Mouse (Mus musculus): Measurements from ENCODE around the gene Catsperz.
A peak's percentile ranks its signal among the peaks of the same experiment; 100 is the strongest.

Gene Catsperz

GRCm38 (mm10) chr19:6943709-6944108 is 18.5 kb upstream of the Catsperz start:
- DNase-seq, result no peak

- DNase-seq, result no peak
Measured at GRCm38 (mm10) chr19:6942764-6943163, 17.6 kb upstream of the Catsperz start.

DNA sequence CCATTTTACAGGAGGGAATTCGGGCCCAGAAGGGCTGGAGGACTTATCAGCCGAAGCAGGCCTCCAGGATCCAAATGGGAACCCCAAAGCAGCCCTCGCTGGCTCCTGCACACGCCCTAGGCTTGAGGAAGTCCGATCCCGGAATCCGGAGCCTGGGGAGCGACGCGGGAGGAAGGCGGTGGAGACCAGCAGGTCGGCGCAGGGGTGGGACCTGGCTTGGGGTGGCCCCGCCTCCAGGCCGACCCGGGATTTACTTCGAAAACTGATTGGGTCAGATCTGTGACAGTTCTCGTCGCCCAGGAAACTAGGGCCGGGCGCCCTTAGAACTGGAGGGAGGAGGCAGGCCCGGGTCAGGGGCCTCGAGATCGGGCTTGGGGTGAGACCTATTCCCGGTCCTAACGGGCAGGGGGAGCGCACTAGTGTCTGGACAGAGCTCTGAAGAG is 17.1 kb upstream of the Catsperz start, which contains the start of gene Gpr137:
TSS of gene Gpr137 (minus strand) at position 232 of the 443 bp plus-strand sequence.
- peak; percentile 98 for DNase-seq

DNA sequence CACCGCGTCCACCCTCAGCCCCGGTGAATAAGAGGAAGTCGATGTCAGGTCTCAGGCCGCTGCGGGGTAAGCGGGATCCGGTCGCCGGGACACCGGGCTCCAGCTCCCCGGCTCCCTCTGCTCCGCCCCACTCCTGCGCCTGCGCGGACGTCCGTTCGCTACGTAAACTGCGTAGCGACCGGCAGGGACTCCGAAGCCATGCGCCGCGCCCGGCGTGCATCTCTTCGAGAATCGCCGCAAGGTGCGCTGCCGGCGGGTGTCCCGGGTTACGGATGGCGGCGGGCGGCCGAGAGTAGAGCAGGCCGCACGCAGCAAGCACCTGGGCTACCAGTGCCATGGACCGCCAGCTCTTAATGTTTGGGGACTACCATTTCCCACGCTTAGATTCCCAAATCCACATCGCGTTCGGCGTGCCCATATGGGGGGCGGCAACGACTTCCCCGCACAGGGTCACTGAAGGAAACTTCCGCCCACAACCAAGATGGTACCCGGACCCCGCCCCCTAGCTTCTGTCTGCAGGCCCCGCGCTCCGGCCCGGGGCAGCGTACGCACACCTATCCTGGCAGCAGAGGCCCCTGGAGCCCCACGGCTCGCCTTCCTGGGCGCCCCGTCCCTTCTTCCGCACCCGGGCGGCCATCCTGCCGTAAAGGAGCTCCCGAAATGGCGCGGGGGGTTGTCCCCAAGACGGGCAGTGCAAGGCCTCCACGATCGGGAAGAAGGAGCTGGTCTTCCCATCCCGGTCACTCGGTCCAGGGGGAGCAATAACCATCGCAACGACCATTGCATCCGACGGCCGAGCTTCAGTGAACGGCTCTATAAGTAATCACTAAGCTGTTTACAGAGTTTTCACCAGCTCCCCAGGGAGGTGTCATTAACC is 16.4 kb upstream of the Catsperz start, which contains the start of gene Bad:
TSS of gene Bad (plus strand) at position 490 of the 877 bp plus-strand sequence.
- DNase-seq, result peak; percentile 94

DNA sequence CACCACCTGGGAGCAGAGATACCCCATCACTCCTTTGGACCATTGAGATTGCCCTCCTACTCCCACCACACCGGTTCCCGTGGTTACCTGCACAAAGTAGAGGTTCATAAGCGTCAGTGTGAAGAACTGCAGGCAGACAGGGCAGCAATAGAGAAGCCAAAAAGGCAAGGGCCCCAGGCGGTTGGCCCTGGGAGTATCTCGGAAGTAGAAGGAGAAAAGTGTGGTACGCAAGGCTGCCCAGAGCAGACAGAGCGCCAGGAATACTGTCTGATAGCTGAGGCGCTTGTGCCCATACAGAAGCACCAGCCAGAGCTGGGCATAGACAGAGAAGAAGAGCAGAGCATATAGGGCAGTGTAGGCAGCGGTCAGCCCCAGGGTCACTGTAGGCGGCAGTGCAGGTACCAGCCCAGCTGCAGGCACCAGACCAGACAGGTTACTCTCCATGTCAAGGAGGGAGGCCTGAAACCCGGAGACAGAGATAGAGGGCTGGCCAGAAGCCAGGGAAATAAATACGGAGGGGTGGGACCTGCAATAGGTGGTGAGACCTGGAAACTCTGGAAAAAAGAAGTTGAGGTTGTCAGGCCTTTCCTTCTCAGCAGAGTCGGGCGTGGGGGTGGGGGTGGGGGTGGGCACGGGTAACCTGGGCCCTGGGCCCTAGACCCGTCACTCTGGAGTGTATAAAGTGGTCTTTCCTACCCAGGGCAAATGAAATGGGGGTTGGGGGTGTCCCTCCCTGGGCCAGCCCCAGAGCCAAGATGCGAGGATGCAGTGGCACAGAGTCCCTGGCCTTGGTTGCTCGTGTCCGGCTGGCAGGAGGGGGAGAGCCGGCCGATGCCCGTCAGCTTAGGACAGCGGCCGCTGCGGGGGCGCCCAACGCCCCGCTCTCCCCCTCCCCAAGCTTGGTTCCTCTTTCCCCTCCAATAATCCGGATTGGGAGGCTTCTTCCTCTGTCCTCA is 15.5 kb upstream of the Catsperz start:
- no peak for DNase-seq

DNA sequence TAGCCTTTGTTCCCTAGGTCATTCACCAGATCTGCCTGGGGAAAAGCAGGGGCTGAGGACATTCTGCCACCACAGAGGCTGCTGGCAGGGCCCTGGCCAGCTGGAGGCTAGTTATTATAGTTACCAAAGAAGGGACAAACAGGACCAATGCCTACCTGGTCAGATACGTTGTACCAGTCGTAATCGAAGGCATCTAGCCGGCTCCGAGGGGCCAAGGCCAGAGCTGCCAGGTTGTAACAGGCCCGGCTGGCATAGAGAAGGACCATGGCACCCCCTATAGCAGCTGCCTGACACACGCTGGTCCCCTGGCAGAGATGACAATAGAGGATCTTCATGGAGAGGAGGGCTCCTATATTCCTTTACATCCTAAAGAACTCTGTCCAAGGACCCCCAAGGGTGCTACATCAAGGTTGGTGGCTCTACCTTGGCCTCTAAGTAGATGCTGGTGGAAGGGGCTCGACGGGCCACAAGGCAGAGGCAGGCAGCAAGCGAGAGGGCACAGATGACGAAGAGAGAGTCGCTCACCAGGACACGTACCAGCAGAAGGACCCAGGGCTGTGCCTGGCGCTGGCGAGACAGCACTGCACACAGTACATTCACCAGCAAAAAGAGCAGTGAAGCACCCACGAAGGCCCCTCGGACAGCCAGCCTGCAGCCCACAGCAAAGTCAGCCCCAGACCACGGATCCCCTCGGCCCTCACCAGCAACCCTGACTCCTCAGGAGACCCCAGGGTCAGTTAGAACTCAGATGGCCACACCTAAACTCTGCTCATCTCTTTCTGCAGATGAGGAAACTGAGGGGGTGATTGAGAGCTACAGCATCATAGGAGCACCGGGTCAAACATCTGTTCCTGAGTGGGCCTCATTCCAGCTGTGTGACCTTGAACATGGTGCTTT is 14.2 kb upstream of the Catsperz start:
- no peak for DNase-seq

DNA sequence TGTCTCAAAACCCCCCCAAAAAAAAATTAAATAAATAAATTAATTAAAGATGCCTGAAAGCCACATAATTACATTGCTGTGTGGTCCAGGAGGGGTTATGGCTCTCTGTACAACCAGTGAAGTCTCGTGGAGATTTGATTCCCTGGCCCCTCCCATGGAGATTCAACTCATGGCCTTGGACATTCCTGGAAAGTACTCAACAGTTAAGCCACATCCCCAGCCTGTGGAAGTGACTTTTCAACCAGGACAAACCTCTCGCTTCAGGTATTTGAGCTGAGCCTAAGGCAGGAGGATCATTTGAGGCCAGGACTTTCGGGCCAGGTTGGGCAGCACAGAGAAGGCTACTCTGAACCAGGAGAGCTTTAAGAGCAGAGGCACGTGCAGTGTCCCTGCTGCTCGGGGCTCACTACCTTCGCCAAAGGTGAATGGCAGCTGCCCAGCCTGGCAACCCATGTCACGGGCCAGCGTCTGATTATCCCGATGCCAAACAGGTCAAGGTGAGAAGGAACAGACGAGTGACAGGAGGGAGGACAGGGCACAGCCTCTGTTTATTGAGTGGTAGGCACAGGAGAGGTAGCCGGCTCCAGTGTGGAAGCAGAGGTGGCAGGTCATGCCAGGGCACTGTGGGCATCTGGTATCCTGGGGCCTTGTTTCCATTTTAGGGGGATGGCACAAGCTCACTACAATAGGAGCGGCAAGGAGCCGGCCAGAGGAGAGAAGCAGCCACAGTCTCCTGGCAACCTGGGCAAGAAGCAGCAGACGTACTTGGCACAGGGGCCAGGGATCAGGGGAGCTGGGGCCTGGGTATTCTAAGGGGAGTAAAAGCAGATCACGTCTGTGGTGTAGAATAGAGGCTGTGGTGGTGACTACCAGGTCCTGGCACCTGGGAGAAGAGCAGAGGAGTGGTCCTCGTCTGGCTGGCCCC is 12.6 kb upstream of the Catsperz start:
- DNase-seq, result no peak

- no peak for DNase-seq
Measured at GRCm38 (mm10) chr19:6936299-6936698, 11.1 kb upstream of the Catsperz start.

- DNase-seq, result no peak
Measured at GRCm38 (mm10) chr19:6934195-6934977, 9.2 kb upstream of the Catsperz start, which contains the start of gene Kcnk4. Gene Kcnk4, minus strand, starts transcription at chr19:6934515.

DNA sequence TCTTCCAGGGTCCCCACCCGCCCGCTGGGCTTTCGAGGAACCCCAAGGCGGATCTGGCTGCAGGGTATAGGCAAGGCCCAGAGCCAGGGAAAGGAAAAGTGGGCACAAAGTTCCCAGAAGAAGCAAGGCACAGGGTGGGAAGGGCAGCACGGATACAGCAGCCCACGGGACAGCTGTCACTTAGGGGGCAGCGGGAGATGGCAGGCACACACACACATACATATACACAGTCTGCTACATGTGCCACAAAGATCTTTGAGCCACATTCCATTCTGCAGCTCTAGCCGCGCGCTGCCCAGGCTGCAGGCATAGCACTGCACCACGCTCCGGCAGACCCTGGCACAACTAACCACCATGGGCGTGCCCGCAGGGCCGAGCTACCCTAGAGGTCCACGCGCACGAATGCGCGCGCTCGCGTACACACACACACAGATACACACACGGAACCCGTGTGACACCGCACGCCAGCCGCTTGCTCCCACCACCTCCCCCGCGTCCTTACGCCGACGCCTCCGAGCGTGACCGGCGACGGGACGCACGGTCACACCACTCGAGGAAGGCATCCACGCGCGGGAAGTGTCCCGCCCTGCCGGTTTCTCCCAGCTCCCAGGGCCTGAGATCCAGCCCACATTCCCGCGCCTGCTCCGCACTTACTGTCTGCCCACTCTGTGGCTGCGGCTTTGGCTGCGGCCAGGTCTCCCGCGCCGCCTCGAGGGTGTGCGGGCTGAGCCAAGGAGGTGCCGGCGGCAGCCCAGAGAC is 8.4 kb upstream of the Catsperz start:
- no peak for DNase-seq

- DNase-seq, result no peak
Measured at GRCm38 (mm10) chr19:6933102-6933435, 7.9 kb upstream of the Catsperz start.

DNA sequence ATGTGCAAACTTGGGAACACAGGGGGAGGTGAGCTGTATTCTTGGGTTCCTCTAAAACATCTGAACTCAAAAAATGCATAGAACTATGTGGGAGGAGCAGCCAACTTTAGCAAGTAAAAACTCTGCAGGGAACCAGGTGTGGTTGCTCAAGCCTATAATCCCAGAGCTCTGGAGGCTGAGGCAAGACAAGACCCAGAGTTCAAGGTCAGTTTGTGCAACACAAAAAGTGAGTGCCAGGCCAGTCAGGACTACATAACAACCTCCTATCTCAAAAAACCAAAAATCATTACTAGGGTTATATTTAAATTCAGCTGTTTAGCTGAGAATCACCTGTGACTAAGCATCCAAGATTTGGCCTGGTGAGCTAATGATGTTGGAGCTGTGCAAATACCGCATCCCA is 6.8 kb upstream of the Catsperz start:
- no peak for DNase-seq

DNA sequence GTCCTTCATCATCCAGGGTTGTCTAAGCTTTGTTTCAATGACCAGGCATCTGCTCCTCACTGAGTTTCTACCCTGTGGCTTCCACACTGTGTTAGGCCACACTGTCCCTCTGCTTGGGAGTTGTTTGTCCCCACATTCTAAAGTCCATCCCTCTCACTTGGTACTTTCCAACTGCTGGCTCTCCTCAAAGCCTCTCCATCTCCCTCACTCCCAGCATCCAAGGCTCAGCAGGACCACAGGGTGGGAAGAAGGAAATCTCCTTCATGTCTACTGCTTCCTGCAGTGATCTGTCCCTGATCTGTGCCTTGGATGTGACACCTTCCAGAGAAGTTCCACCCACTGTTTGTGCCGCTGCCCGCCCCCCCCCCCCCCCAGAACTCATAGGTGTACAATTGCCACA is 5.8 kb upstream of the Catsperz start:
- no peak for DNase-seq

DNA sequence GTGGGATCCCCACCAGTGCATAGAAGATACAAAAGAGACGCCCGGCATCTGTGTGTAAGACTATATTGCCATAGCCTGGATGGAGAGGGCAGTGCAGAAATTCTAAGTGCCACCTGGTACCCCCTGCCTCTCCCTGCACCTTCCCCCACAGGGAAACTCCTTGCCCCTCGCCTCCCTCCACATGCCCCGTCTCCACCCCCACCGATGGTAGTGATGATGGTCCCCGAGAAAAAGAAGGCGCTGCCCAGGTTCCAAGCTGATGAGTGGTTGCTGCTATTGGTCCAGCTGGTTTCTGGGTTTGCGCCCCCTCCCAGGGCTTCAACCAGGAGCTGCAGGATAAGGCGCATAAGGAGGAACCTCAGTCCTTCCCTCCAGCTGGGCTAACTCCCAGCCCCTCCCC is 2.9 kb upstream of the Catsperz start:
- no peak for DNase-seq

- DNase-seq, result peak; percentile 68
Measured at GRCm38 (mm10) chr19:6926559-6927255, 1.5 kb upstream of the Catsperz start.

- DNase-seq, result no peak
Measured at GRCm38 (mm10) chr19:6925611-6926329, 590 bp upstream of the Catsperz start.

DNA sequence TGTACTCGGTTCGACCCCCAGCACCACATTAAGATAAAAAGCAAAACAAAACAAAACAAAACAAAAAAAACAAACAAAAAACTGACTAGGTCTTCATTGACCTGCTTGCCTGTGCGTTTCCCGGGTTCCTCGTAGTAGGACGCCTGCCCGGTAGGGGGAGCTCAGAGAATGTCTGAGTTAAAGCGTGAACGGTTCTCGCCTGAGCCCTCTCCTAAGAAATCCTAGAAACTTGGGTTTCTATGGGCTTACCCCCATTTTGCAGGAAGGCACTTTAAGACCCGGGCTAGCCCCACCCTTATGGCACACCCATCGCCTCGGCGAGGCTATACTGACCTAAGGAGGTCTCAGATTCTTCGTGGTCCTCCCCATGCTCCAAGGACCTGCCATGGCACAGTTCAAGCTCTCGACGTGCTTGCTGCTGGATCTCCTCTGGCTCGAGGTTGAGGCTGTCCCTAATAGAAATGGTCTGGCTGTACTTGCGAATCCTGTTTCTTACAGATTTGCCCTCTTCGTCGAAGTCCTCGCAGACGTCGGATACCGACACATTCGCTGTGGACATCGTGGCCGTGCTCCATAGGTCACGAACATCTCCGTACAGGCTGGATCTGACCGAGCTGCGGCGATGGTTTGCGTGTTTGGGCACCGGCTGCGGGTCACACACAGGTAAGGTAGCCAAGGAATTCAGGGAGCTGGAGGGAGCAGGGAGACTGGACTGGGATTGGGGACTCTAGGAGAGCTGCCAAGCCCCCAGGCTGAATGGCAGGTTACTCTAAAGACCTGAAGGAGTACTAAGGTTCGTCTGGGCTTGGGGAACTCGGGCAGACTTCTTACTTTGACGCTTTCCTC is 496 bp downstream of the Catsperz start:
- peak; percentile 92 for DNase-seq

All from kidney, adult 9 months (tissue).